Mouse (Mus musculus): Measurements from ENCODE around the gene Slc38a3.

- no peak for TF ChIP-seq GATA1 (IDR thresholded peaks at IDR 0.05; ENCODE audit: borderline replicate concordance, low read length)
- TF ChIP-seq FLI1 (IDR thresholded peaks at IDR 0.05; ENCODE audit: low read length): no peak
These were observed 56.3 kb downstream of the Slc38a3 start for GRCm38 (mm10) chr9:107612945-107613569.

Measured in megakaryocyte, embryonic 14.5 days (primary cell).